Mouse (Mus musculus) thymus, adult 2 months (tissue): ENCODE results near the gene Gcm1.

Experiments used
- CTCF ChIP-seq: fragments of 200-500 bp; IDR thresholded peaks from 2 replicates; pipeline ENCODE4 v1.5.1; 2012; ENCODE audit warnings: mild to moderate bottlenecking, control low read depth, low read length, moderate library complexity, borderline replicate concordance; ENCODE audit not compliant: control insufficient read depth, poor library complexity, insufficient read depth; ENCODE audit errors: extremely low read depth
- POLR2A ChIP-seq: fragments of 200-500 bp; IDR thresholded peaks from 2 replicates; pipeline ENCODE4 v1.6.1; 2012; ENCODE audit warnings: mild to moderate bottlenecking, low read length, control low read depth, moderate library complexity; ENCODE audit not compliant: control insufficient read depth, poor library complexity, insufficient read depth; ENCODE audit errors: extremely low read depth

DNA sequence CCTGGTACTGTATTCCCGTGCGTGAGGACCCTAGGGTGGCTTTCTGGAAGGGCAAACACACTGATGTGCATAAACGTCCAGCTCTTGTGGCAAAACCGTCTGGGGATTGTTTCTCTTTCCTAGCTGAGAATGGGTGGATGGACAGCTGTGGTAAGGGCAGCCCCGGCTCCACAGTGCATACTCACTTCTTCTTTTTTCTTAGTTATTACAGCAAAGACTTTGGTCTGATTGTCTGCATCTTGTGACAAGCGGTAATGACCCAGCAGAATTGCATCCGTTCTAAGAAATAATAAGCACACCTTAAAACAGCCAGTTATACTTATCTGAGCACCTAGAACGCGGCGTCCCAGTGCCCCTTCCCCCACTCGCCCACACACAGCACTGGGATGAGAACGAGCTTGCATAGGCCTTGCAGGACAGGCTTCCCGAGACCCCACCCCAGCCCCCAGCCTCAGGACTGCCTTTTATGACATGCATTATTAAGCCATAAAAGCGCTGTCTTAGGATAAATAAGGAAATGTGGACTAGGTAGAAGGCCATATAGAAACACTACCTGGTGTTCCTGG lies 34.1 kb downstream of the Gcm1 start:
- TF ChIP-seq CTCF (no peak), POLR2A (no peak)
